Comparison of ENCODE assay signal across 26 mouse cellular contexts in the genomic region with DNA sequence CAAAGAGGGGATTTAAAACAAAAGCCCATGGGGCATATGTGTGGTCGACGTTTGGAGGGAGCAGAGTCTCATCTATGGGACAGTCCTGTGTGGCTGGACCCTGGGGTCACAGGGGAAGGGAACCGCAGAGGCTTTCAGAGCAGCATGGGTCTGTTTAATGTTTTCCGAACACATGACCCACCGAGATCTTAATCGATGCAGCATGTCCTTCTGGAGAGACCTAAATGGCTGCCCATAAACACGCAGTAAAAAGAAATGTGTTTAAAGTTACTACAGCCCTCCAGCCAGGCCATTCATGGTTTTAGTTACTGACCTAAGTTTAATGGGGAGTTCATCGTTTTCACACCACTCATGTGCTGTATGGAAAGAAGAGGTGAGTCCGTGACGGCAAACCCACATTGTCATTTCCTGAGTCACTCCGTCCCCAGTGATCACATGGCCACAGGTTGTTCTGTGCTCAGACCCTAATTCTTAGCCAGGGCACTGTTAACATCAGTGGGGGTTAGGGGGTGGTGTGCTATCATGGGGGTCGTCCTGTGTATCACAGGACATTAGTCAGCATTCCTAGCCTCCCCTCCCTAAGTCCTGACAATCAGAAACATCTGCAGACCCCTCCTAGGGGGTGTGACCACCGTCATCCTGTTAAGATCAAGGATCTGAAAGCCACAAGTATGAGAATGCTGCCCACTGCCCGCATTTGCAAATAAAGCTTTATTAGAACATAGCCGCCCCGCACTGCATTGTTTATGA.
A peak's percentile ranks its signal among the peaks of the same experiment; 100 is the strongest.
DNase-seq lines count a peak whose midpoint lies in the region; ATAC-seq and TF ChIP-seq lines count a peak whose summit lies in the region.
"Had no signal": no experiment of that assay in that cellular context is flagged by ENCODE, and none has a peak within 500 bp of the region (broad histone marks: within the 10 kb centered on the region; RNA-seq: fewer than 3 reads in every experiment).

No protein-coding gene starts in this region.

- no peaks in the 10 kb centered on the region for H3K36me3 ChIP-seq in kidney, adult 2 months (ENCODE audit: control insufficient read depth, insufficient read depth, low read length)
- no peaks in the 10 kb centered on the region for H3K36me3 ChIP-seq in embryonic facial prominence, embryonic 11.5 days (replicated peaks; ENCODE audit: control insufficient read depth, insufficient read depth, low read depth, low read length)
- no peaks in the 10 kb centered on the region for H3K36me3 ChIP-seq in limb, embryonic 10.5 days
- H3K36me3 ChIP-seq in neural tube, embryonic 15.5 days, result no peaks in the 10 kb centered on the region
- H3K36me3 ChIP-seq: G1E; heart, embryonic 10.5 days; midbrain, embryonic 15.5 days; neural tube, embryonic 13.5 days had no signal

- no peak overlapping the region for H3K9ac ChIP-seq in embryonic facial prominence, embryonic 11.5 days (replicated peaks; ENCODE audit: low read length)
- no peak overlapping the region for H3K9ac ChIP-seq in neural tube, embryonic 15.5 days (replicated peaks)
- H3K9ac ChIP-seq: hindbrain, embryonic 14.5 days; liver, postnatal 0 days; midbrain, embryonic 15.5 days; neural tube, embryonic 13.5 days had no signal

- H3K4me1 ChIP-seq in kidney, adult 2 months (ENCODE audit: control insufficient read depth, insufficient read depth, low read length), result peaks cover 9% of the 10 kb centered on the region; the same call in 1 of the 2 replicates
- H3K4me1 ChIP-seq in embryonic facial prominence, embryonic 11.5 days (ENCODE audit: control insufficient read depth, insufficient read depth, low read length), result 0 out of 2 replicates have a peak, but pooled peaks cover 2% of the 10 kb centered on the region
- peaks cover 43% of the 10 kb centered on the region for H3K4me1 ChIP-seq in limb, embryonic 10.5 days
- peaks cover 5% of the 10 kb centered on the region for H3K4me1 ChIP-seq in cerebellum, adult 2 months (ENCODE audit: control insufficient read depth, insufficient read depth, low read length)
- H3K4me1 ChIP-seq in neural tube, embryonic 15.5 days, result 0 out of 2 replicates have a peak, but pooled peaks cover 7% of the 10 kb centered on the region
- H3K4me1 ChIP-seq: midbrain, embryonic 15.5 days had no signal

- WGBS in kidney, adult 2 months, result 60% methylated on average over 16 of the region's 16 CpGs
- WGBS in embryonic facial prominence, embryonic 11.5 days, result 43% methylated on average over 16 of the region's 16 CpGs
- 26% methylated on average over 16 of the region's 16 CpGs for WGBS in limb, embryonic 10.5 days
- 86% methylated on average over 16 of the region's 16 CpGs for WGBS in cerebellum, adult 2 months
- 78% methylated on average over 16 of the region's 16 CpGs for WGBS in neural tube, embryonic 15.5 days

- no peak overlapping the region for H3K27ac ChIP-seq in kidney, adult 2 months (ENCODE audit: insufficient read depth, low read depth, low read length)
- H3K27ac ChIP-seq in embryonic facial prominence, embryonic 11.5 days (replicated peaks; ENCODE audit: low read depth, low read length), result no peak overlapping the region
- no peak overlapping the region for H3K27ac ChIP-seq in limb, embryonic 10.5 days
- H3K27ac ChIP-seq in cerebellum, adult 2 months (ENCODE audit: insufficient read depth, low read length), result no peak overlapping the region
- H3K27ac ChIP-seq in neural tube, embryonic 15.5 days (replicated peaks), result no peak overlapping the region
- H3K27ac ChIP-seq: gastrocnemius, adult 2 months; heart, embryonic 10.5 days; hindbrain, embryonic 14.5 days; macrophage; midbrain, embryonic 15.5 days; neural tube, embryonic 13.5 days had no signal

- ATAC-seq in embryonic facial prominence, embryonic 11.5 days (replicated peaks; ENCODE audit: insufficient number of reproducible peaks, low FRiP score, low TSS enrichment, low read depth), result peak; percentile 44; the same call in 1 of the 2 replicates
- ATAC-seq in neural tube, embryonic 15.5 days (ENCODE audit: low FRiP score), result no peak
- ATAC-seq: forebrain, embryonic 16.5 days; liver, postnatal 0 days; lung, postnatal 0 days; midbrain, embryonic 15.5 days had no signal

- TF ChIP-seq CTCF in kidney, adult 2 months (conservative IDR thresholded peaks at IDR 0.05; ENCODE audit: insufficient read depth, insufficient read length, low read depth, low read length), result no peak
- no peak for TF ChIP-seq CTCF in cerebellum, adult 2 months (IDR thresholded peaks at IDR 0.05; ENCODE audit: borderline replicate concordance, insufficient read depth, low read depth, low read length)

- no peaks in the 10 kb centered on the region for H3K9me3 ChIP-seq in embryonic facial prominence, embryonic 11.5 days (replicated peaks; ENCODE audit: control insufficient read depth, low read length)
- no peaks in the 10 kb centered on the region for H3K9me3 ChIP-seq in limb, embryonic 10.5 days (replicated peaks)
- no peaks in the 10 kb centered on the region for H3K9me3 ChIP-seq in neural tube, embryonic 15.5 days (replicated peaks)
- H3K9me3 ChIP-seq: heart, embryonic 10.5 days; midbrain, embryonic 15.5 days; neural tube, embryonic 13.5 days had no signal

- no peak overlapping the region for H3K4me2 ChIP-seq in embryonic facial prominence, embryonic 11.5 days (ENCODE audit: low read depth, low read length)
- H3K4me2 ChIP-seq in neural tube, embryonic 15.5 days, result no peak overlapping the region
- H3K4me2 ChIP-seq: hindbrain, embryonic 14.5 days; midbrain, embryonic 15.5 days; neural tube, embryonic 13.5 days had no signal

- TF ChIP-seq POLR2A in kidney, adult 2 months (IDR thresholded peaks at IDR 0.05; ENCODE audit: low read depth, low read length), result no peak
- no peak for TF ChIP-seq POLR2A in cerebellum, adult 2 months (IDR thresholded peaks at IDR 0.05; ENCODE audit: borderline replicate concordance, insufficient read depth, low read length)

- H3K4me3 ChIP-seq in kidney, adult 2 months (ENCODE audit: insufficient read depth, low read depth, low read length), result no peak overlapping the region
- no peak overlapping the region for H3K4me3 ChIP-seq in embryonic facial prominence, embryonic 11.5 days (ENCODE audit: low read depth, low read length)
- no peak overlapping the region; the same call in 1 of the 2 replicates for H3K4me3 ChIP-seq in limb, embryonic 10.5 days
- no peak overlapping the region for H3K4me3 ChIP-seq in cerebellum, adult 2 months (replicated peaks; ENCODE audit: insufficient read depth, low read depth, low read length)
- H3K4me3 ChIP-seq in neural tube, embryonic 15.5 days (replicated peaks), result no peak overlapping the region
- H3K4me3 ChIP-seq: gastrocnemius, adult 2 months; heart, embryonic 10.5 days; midbrain, embryonic 15.5 days; neural tube, embryonic 13.5 days had no signal

- DNase-seq in kidney, adult 2 months, result peak; percentile 6
- DNase-seq in kidney, postnatal 10 days, result no peak
- DNase-seq in embryonic facial prominence, embryonic 11.5 days (ENCODE audit: low spot score), result peak; percentile 63
- DNase-seq in limb, embryonic 10.5 days (ENCODE audit: low spot score), result peak; percentile 64
- DNase-seq in cerebellum, adult 2 months, result no peak
- DNase-seq in neural tube, embryonic 10.5 days (ENCODE audit: extremely low spot score, low spot score), result no peak
- DNase-seq: adrenal gland, adult 2 months; cerebellum, adult 11-12 months; cerebellum, postnatal 25 days; gastrocnemius, adult 2 months; heart, postnatal 4 days; kidney, postnatal 36 days; liver, postnatal 0 days; right cerebral cortex, adult 18-20 months; right cerebral cortex, postnatal 4 days; thymus, adult 18-20 months had no signal

- H3K27me3 ChIP-seq in kidney, adult 2 months (replicated peaks; ENCODE audit: control insufficient read depth, insufficient read depth, low read length), result no peaks in the 10 kb centered on the region
- no peaks in the 10 kb centered on the region for H3K27me3 ChIP-seq in embryonic facial prominence, embryonic 11.5 days (ENCODE audit: control insufficient read depth, insufficient read depth, low read length)
- H3K27me3 ChIP-seq in limb, embryonic 10.5 days (ENCODE audit: low read depth, poor library complexity, severe bottlenecking), result peaks cover 89% of the 10 kb centered on the region
- no peaks in the 10 kb centered on the region for H3K27me3 ChIP-seq in cerebellum, adult 2 months (ENCODE audit: control insufficient read depth, insufficient read depth, low read length)
- H3K27me3 ChIP-seq in neural tube, embryonic 15.5 days (replicated peaks), result no peaks in the 10 kb centered on the region
- H3K27me3 ChIP-seq: CH12.LX; midbrain, embryonic 15.5 days; neural tube, embryonic 13.5 days had no signal

Comparison
In these comparisons a context has a peak if more than half of its experiments do, and no peak if none do; other contexts are left out.
1. DNase-seq: peak in kidney, adult 2 months (single experiment), embryonic facial prominence, embryonic 11.5 days (single experiment) and limb, embryonic 10.5 days (single experiment); none in kidney, postnatal 10 days (single experiment), cerebellum, adult 2 months (0 of 2) and neural tube, embryonic 10.5 days (single experiment).